Mouse (Mus musculus): ENCODE measurements at regions not wholly inside any gene's neighbourhood (a gene's known extent, or its start where the extent isn't known, plus 50 kb on each side); places are given as distances from the start of the nearest gene placed in this dataset.

GRCm38 (mm10) chrX:96876239-96876638, 163.0 kb downstream of the Gpr165 start:
- DNase-seq (ENCODE audit: inconsistent age in 2 of 2, low spot score in 1 of 2), result no peak

- DNase-seq (ENCODE audit: inconsistent age in 2 of 2, low spot score in 1 of 2), result peak in 1 of 2 experiments; percentile 4
Measured at GRCm38 (mm10) chrX:96878721-96879120, 165.5 kb downstream of the Gpr165 start.

- no peak for DNase-seq (ENCODE audit: inconsistent age in 2 of 2, low spot score in 1 of 2)
Measured at GRCm38 (mm10) chrX:96879154-96879553, 165.9 kb downstream of the Gpr165 start.

- peak in 1 of 2 experiments; percentile 27 for DNase-seq (ENCODE audit: inconsistent age in 2 of 2, low spot score in 1 of 2)
Measured at GRCm38 (mm10) chrX:96900636-96901035, 171.8 kb upstream of the Pgr15l start.

Measured in adrenal gland, adult (tissue).